Mouse (Mus musculus) right cerebral cortex, postnatal 10 days (tissue): ENCODE results near the gene Fut2.

ENCODE experiments used
- DNase-seq, 2 experiments: peaks; one replicate each; pipeline ENCODE4 v3.0.0; 2021; ENCODE audit warnings: low spot score in 2 of 2

The Fut2 gene

DNA sequence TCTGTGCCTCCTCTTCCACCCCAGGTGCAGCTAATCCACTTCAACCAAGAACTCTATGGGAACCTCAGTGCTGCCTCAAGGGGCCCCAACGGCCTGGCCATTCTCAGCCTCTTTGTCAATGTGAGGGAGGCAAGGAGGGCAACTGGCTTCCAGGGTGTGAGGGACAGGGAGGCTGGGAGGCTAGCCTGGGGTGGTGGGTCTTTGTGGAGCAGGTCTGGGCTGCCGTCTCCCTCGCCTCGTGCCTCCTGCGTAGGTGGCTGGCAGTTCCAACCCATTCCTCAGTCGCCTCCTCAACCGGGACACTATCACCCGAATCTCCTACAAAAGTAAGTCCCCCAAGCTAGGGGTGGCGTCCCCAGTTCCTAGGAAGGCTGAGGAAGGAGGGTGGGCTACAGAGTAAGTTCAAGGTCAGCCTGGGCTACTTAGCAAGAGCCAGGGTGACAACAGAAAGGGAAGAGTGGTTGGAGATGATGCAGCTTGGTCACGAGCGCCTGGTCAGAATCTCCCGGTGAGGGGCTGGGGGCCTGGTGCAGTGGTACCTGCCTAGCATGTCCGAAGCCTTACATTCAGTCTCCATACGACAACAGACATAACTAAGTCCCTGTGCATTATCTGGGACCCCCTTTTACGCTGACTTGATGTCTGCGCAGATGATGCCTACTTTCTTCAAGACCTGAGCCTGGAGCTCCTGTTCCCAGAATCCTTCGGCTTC lies 36.8 kb upstream of the Fut2 start:
- peak in 1 of 2 experiments; percentile 56 for DNase-seq

DNA sequence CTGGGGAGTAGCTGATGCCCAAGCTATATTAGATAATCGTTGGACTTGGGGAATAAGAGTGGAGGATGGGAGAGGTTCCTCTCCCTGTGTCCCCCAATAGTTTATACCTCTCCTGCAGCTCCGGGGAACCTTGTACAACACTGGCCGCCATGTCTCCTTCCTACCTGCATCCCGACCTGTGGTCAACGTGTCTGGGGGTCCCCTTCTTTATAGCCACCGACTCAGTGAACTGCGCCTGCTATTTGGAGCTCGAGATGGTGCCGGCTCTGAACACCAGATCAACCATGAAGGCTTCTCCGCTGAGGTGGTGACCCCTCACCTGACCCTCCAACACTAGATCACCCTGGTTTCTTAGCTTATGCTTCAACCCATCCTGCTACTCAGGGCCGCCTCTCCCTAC lies 36.1 kb upstream of the Fut2 start:
- DNase-seq: peak in 1 of 2 experiments; percentile 58

DNA sequence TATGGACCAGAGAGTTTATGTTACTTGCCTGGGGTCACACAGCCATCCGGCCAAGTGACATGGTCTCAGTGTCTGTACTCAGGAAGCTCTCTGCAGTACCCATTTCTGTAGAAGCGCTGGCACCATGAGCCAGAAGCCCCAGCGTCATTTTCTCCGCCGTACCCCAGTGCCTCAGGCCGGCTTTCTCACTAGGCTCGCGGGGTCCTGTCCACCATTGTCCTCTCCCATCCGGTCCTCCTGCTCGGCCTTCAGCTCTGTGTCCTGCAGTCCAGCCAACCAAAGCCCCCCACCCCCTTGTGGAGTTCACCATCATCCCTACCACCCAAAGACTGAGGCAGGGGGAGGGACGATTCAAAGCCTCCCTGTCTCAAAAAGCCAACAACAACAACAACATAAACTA lies 35.4 kb upstream of the Fut2 start:
- peak in 1 of 2 experiments; percentile 48 for DNase-seq

GRCm38 (mm10) chr7:45701072-45701471 lies 34.9 kb upstream of the Fut2 start:
- peak in 1 of 2 experiments; percentile 47 for DNase-seq

DNA sequence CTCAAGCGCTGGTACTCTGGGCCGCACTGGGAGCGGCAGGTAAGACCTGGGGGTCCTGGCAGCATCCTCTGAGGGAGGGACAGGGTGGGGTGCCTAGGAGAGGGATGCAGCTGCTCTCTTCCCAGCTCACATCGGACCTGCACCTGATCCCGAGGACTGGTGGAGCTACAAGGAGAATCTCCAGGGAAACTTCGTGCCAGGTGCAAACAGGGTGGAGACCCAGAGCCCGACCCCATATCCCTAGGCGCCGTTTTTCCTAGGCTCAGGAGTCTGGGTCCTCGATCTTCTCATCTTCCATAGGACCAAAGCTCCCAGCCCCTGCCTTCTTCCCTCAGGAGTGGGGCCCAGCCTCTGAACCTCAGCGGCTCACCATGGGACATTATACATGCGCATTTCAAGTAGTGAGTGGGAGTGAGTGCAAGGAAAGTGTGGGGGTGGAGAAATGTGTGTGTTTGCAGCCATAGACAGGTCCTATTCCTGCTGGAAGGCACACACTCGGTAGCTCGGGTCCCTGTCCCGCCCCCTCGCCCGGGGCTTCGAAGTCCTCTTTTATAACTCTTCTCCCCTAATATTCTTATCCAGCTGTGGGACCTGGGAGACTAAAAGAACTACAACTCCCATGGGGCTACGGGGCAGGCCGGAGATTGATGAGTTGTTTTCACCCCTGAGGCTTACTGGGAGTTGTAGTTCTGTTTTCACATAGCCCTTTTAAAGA lies 34.3 kb upstream of the Fut2 start:
- DNase-seq: peak; percentile 84 to 88

GRCm38 (mm10) chr7:45699523-45700141 lies 33.4 kb upstream of the Fut2 start, which contains the start of gene Car11:
Gene Car11, plus strand, starts transcription at chr7:45699843.
- DNase-seq: peak; percentile 71 to 81

DNA sequence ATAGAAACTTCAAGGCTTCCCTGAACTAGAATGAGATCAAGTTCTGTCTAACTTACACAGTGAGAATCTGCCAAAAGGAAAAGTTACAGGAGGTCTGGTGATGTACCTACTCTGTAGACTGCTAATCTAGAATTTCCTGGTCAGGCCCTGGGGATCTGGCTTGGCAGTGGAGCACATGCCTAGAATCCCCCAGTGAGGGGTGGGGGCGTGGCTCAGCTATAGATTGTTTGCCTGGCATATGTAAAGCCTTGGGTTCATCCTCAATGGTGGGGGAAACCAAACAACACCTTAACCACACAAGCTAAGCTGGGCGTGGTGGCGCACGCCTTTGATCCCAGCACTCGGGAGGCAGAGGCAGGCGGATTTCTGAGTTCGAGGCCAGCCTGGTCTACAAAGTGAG lies 31.7 kb upstream of the Fut2 start:
- no peak for DNase-seq

DNA sequence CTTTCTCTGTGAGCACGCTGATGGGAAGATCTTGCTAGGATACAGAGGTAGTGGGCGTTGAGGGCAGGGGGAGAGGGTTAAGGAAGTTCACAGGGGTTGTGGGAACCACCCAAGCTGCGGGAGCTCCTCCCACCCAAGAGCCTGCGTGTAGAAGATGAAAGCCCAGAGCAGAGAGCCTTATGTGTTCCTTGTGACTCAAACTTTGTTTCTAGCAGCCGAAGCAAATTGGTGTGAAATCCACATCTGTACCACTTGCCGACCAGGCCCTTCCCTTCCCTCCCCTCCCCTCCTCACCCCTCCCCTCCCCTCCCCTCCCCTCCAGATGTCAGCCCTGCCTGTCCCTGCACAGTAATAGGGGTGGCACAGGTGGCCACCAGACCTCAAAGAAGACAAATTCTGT lies 28.9 kb upstream of the Fut2 start:
- no peak for DNase-seq

DNA sequence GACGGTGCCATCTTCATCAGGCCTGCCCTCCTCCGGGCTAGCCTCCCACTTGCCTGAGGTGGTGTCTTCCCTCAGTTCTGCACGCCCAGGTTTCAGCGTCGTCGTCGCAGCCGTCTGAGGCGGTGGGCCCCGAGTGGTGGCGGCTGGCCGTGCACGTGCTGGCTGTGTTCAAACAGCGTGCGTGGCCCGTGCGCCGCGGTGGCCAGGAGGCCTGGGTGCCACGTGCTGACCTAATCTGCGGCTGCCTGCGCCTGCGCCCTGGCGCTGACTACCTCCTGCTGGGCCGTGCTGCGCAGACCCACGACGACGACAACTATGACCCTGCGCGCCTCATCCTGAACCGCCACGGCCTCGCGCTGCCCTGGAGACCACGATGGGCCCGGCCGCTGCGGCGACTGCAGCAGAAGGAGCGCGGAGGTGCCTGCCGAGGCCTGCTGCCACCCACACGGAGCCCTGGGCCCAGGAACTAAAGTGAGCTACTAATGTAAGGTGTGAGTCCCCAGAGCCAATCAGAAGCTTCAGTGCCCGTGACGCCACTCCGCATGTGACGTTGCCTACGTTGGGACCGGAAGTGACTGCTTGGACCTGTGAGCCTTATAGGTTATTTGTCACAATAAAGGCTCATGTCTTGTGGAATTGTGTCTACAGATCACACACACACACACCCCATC lies 27.9 kb upstream of the Fut2 start, which contains the start of gene Sec1:
Gene Sec1 (minus strand): TSS at position 482 of the 671 bp plus-strand sequence.
- no peak for DNase-seq

- no peak for DNase-seq
Observed at GRCm38 (mm10) chr7:45692364-45692763, 26.2 kb upstream of the Fut2 start.

DNA sequence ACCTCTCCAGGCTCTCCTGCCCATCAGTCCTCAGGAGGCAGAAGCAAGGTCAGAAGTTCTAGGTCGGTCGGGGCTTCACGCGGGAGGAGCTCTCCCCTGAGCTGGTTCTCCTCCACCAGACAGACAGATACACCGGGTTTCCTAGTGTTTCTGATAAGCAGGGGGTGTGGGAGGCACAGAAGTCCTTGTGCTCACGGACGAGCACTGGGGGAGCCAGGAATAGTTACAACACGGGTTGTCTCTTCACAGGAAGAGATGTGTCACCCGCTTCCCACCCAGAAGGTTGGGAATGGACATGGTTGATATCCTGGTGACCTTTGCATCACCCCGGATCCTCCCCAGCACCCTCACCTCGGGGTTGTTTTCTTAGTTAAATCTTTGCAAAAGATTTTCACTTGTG lies 23.6 kb upstream of the Fut2 start:
- no peak for DNase-seq

DNA sequence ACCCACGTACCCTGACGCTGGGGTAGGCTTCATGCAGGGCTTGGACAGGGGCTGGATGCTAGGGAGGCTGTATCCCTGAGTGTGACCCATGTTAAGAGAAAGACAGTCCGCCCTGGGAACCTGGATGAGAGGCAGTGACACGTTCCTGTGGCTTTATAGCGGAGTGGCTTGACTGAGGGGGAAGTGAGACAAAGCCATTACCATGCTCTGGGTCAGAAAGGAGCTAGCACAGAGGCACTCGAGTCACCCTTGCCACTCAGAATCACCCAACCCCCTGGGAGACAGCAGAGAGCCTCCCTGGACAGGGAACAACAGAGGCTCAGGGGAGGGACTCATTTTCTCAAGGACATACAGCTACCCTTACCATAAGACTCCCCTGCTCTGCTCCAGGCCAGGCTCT lies 22.9 kb upstream of the Fut2 start:
- DNase-seq: no peak

- no peak for DNase-seq
Observed at GRCm38 (mm10) chr7:45686841-45687240, 20.6 kb upstream of the Fut2 start.

- no peak for DNase-seq
Observed at GRCm38 (mm10) chr7:45685811-45686210, 19.6 kb upstream of the Fut2 start.

DNA sequence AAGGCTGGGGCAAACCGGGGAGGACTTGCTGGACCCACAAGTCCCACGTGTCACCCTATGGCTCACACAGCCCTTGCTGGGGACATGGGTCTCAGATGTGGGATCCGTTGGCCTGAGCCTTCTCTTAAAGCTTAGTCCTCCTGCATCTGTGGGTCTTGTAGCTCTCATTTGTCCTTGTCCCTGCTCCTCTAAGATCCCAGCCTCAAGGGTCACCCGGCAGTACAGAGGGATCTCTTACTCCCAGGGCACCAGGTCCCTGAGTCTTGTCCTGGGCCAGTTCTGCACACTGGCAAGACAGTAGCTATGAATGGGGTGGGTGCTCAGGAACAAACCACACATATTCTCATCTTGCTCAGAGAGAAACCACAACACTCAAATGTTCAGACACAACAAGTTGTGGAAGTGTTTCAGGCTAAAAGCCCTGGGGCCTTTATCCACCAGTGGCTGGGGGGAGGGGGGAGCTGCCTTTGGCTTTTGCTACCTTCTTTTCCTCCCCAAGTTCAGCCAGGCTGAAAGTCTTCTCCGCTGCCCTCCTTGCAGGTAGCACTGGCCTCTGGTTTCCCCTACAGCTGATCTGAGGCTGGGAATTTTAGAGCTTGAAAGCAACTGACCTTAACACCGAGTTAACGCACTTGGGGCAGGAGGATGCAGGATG lies 17.3 kb upstream of the Fut2 start, which contains the start of gene Ntn5:
Gene Ntn5 (plus strand): TSS at position 627 of the 655 bp plus-strand sequence.
- DNase-seq: no peak

DNA sequence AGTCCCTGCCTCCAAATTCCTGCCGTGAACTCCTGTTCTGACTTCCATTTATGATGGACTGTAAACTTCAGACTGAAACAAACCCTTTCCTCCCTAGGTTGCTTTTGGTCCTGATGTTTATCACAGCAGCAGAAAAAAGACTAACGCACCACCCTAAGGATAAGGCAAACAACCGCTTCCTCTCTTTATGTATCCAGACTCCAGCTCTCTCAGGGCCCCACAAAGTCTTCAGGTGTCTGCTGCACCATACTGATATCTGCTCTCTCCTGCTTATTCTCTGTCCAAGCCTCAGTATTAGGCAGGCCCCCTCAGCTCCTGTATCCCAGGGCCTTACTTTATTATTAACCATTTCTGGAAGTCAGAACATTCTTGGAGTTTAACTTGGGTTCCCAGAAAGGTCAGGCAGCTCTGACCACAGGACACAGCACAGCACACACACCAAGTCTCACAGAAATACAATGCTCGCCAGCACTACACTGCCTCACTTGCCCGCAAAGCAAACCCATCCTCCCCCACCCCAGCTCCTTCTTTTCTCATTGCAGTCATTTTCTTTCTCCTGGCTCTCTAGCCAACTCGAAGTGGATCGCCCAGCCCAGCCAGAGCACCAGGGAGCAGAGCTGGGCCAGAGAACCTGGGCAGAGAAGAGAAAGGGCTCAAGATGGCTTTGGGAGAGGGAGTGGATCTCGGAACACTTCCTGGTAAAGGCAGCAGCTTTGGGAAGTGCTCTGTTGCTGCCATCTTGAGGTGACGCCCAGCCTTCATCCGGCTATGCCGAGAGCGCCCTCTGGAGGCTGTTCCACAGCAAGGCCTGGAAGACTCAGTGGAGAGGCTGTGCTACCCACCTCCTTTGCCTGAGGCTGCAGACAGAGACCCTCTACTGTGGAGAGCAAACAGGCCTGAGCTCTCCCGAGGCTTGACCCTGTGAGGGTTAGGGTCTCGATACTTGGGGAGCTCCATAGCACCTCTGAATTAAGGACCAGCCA lies 16.2 kb upstream of the Fut2 start:
- peak; percentile 89 to 92 for DNase-seq

DNA sequence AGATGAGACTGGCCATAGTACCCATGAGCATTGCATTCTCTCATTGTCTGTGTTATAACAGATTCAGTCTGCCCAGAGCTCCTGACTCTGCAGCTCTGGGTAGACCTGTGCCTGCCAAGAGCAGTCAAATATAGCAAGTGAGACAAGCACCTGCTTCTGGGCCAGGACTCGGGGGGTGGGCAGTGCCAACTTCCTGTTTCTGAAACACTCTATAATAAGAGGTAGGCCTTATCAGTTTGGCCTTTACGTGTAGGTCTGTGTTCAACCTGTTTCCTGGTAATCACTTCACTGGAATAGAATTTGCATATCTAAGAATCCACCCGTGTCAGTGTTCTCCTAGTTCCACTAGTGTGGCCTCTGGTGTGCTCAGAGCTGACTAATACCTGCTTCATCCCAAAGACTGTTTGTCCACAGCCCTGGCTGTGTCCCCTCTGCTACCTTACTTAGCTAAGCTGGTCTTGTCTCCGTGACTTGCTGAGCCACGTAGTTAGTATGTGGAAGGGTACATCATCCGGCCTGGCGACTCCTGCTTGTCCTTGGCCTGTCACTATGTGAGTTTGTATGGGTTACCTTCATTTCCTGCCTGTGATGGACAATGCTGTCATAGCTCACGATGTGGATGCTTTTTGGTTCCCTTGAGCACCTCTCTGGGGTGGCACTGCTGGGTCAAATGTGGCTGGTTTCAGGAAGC lies 15.0 kb upstream of the Fut2 start:
- no peak for DNase-seq

DNA sequence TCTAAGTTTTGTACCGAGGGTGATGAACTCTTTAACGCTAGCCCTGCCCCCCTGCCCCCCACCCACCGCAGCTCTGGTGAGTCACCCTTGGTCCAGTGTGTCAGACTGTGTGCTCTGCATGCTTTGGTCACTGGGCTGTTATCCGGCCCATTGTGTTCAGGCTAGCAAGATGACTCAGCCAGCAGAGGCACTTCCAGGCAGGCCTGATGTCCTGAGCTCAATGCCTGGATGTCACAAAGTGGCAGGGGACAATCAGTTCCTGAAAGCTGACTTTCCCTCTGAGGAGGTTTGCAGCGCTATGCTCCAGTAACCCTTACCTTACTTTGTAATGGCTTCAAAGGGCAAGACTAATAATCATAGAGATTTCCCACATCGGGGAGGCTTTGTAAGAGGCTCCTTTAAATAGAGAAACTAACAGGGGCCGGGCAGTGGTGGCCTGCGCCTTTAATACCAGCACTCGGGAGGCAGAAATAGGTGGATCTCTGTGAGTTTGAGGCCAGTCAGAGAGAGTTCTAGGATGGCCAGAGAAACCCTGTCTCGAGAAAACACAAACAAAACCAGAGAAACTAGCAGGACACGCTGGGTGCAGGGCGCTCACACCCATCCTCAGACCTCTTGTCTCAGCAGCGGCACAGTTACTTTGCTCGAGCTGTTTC lies 13.9 kb upstream of the Fut2 start:
- DNase-seq: no peak

DNA sequence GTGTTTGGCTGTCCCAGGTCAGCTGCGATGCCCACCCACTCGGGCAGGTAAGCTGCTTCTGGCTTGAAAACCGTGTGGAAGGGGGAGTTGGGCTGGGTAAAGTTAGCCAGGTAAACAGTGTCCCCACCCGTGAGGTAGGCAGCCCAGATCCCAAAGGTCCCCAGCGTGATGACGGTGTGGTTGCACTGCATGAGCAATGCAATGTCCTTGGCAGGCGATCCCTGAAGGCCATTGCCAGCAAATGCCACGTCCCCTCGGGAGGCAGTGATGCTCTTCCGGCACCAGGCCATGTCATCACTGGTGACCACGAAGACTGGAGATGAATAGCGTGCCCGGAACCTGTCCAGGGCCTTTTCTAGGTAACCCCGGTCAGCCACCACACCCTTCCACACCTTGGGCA lies 12.3 kb upstream of the Fut2 start:
- no peak for DNase-seq
